Comparison of ENCODE assay signal across 17 mouse cellular contexts in the genomic region with DNA sequence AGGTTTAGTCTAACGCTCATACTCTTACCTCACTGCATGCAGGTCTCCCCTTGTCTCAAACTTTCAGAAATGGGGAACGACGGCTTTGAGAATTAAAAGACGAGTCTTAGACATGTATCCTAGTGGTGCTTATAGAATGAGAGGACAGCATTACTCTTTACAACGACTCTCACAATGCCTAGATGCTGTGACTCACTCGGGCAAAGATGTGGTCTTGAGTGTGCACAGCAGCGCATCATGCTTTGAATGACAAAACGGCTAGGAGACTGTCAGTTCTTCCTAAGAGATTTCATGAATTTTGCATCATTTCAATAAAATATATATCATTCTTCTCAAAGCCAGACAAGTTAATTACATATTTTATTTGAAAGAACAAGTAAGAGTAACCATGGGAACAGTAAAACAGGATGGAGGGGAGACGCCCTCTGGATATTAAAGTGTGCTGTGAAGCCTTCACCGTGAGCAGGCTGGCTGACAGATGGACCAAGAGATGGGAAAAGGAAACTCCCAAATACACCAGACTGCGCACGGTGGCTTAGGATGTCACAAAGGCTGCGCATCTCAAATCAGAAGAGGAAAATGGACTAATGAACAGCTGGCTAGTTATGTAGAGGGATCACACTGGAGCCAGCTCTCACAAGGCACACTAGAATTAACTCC.
DNase-seq lines count a peak whose midpoint lies in the region; ATAC-seq and TF ChIP-seq lines count a peak whose summit lies in the region.
"Had no signal": no experiment of that assay in that cellular context is flagged by ENCODE, and none has a peak within 500 bp of the region (broad histone marks: within the 10 kb centered on the region; RNA-seq: fewer than 3 reads in every experiment).

No protein-coding gene starts in this region.

- no peak overlapping the region for H3K9ac ChIP-seq in kidney, embryonic 15.5 days
- H3K9ac ChIP-seq: heart, embryonic 15.5 days; lung, embryonic 15.5 days had no signal

- peaks cover 4% of the 10 kb centered on the region; the same call in 1 of the 2 replicates for H3K27me3 ChIP-seq in limb, embryonic 10.5 days (ENCODE audit: low read depth, poor library complexity, severe bottlenecking)
- H3K27me3 ChIP-seq in kidney, embryonic 15.5 days: no peaks in the 10 kb centered on the region
- H3K27me3 ChIP-seq in kidney, adult 2 months (replicated peaks; ENCODE audit: control insufficient read depth, insufficient read depth, low read length): no peaks in the 10 kb centered on the region
- H3K27me3 ChIP-seq: CH12.LX; heart, embryonic 15.5 days; lung, embryonic 15.5 days had no signal

- H3K36me3 ChIP-seq in limb, embryonic 10.5 days: no peaks in the 10 kb centered on the region
- no peaks in the 10 kb centered on the region for H3K36me3 ChIP-seq in kidney, embryonic 15.5 days
- no peaks in the 10 kb centered on the region for H3K36me3 ChIP-seq in kidney, adult 2 months (ENCODE audit: control insufficient read depth, insufficient read depth, low read length)
- H3K36me3 ChIP-seq: heart, embryonic 15.5 days; lung, embryonic 15.5 days had no signal

- peak; percentile 51 for DNase-seq in cerebellum, postnatal 14 days
- DNase-seq in cerebellum, adult 9-10 months: no peak
- DNase-seq in retina, embryonic 14.5 days (ENCODE audit: low spot score): peak; percentile 27
- DNase-seq in retina, postnatal 1 day: no peak
- DNase-seq in limb, embryonic 10.5 days (ENCODE audit: low spot score): peak; percentile 7
- no peak for DNase-seq in heart, adult 11 months
- no peak for DNase-seq in kidney, adult 2 months
- DNase-seq: adrenal gland, postnatal 14 days; cerebellum, postnatal 25 days; thymus, postnatal 36 days had no signal

- TF ChIP-seq CTCF in kidney, adult 2 months (conservative IDR thresholded peaks at IDR 0.05; ENCODE audit: insufficient read depth, insufficient read length, low read depth, low read length): no peak

- 92% methylated on average over 13 of the region's 13 CpGs for WGBS in limb, embryonic 10.5 days
- WGBS in kidney, embryonic 15.5 days: 82% methylated on average over 13 of the region's 13 CpGs
- WGBS in kidney, adult 2 months: 77% methylated on average over 13 of the region's 13 CpGs

- TF ChIP-seq POLR2A in kidney, adult 2 months (IDR thresholded peaks at IDR 0.05; ENCODE audit: low read depth, low read length): no peak

- no peaks in the 10 kb centered on the region for H3K4me1 ChIP-seq in limb, embryonic 10.5 days
- peaks cover 11% of the 10 kb centered on the region; the same call in 1 of the 2 replicates for H3K4me1 ChIP-seq in kidney, embryonic 15.5 days
- no peaks in the 10 kb centered on the region for H3K4me1 ChIP-seq in kidney, adult 2 months (ENCODE audit: control insufficient read depth, insufficient read depth, low read length)
- H3K4me1 ChIP-seq: heart, embryonic 15.5 days; lung, embryonic 15.5 days had no signal

- no peaks in the 10 kb centered on the region for H3K9me3 ChIP-seq in limb, embryonic 10.5 days (replicated peaks)
- H3K9me3 ChIP-seq in kidney, embryonic 15.5 days (replicated peaks): no peaks in the 10 kb centered on the region
- H3K9me3 ChIP-seq: heart, embryonic 15.5 days; lung, embryonic 15.5 days had no signal

- no peak overlapping the region for H3K4me2 ChIP-seq in kidney, embryonic 15.5 days
- H3K4me2 ChIP-seq: heart, embryonic 15.5 days; liver, embryonic 11.5 days; lung, embryonic 15.5 days had no signal

- no peak overlapping the region for H3K27ac ChIP-seq in limb, embryonic 10.5 days
- H3K27ac ChIP-seq in kidney, embryonic 15.5 days: no peak overlapping the region
- H3K27ac ChIP-seq in kidney, adult 2 months (ENCODE audit: insufficient read depth, low read depth, low read length): no peak overlapping the region
- H3K27ac ChIP-seq: heart, embryonic 15.5 days; layer of hippocampus, adult 2 months; lung, embryonic 15.5 days had no signal

- H3K4me3 ChIP-seq in limb, embryonic 10.5 days: no peak overlapping the region
- H3K4me3 ChIP-seq in kidney, embryonic 15.5 days (replicated peaks): no peak overlapping the region
- H3K4me3 ChIP-seq in kidney, adult 2 months (ENCODE audit: insufficient read depth, low read depth, low read length): no peak overlapping the region
- H3K4me3 ChIP-seq: heart, embryonic 15.5 days; layer of hippocampus, adult 2 months; lung, embryonic 15.5 days had no signal

- no peak for ATAC-seq in kidney, embryonic 15.5 days (replicated peaks; ENCODE audit: low FRiP score)
- ATAC-seq: inflammation-experienced regulatory T-cells, adult 6 months had no signal

Comparison
In these comparisons a context has a peak if more than half of its experiments do, and no peak if none do; other contexts are left out.
1. DNase-seq: peak in cerebellum, postnatal 14 days (2 of 2), retina, embryonic 14.5 days (single experiment) and limb, embryonic 10.5 days (single experiment); none in cerebellum, adult 9-10 months (single experiment), retina, postnatal 1 day (single experiment), heart, adult 11 months (single experiment) and kidney, adult 2 months (single experiment).